Mouse (Mus musculus): ENCODE data around the gene Dpy19l3.

The Dpy19l3 gene

DNA sequence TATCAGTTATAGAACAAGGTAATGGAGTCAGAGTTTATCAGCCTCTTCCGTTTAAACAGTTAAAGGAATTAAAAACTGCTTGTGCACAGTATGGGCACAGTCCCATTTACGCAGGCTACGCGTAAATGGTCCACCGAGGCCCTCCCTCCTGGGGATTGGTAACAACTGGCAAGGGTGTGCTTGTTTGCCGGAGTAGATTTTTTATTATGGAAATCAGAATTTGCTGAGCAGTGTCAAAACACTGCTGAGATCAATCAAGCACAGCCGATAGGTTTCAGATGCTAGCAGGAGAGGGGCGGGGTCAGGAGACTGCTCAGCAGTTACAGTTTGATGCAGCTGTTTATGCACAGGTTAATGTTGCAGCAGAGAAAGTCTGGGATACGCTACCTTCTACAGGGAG is 66.0 kb downstream of the Dpy19l3 start:
- DNase-seq (ENCODE audit: low spot score): no peak

DNA sequence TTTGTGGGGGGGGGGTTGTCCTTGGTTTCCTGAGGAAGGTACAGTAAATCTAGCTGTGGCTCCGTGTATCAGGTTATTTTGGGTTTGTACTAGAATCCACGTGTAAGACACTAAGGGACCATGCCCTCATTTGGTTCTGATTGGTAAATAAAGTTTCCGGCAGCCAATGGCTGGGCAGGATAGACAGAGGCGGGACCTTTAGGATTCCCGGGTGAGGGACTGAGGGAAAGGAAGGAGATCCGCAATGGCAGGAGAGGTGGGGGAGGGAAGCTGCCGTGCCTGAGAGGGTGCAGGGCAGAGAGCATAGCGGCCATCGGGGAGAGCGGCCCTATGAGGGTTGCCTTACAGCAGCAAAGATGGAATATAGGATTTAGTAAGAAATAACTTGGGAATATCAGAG is 67.0 kb downstream of the Dpy19l3 start:
- DNase-seq (ENCODE audit: low spot score): peak; percentile 56

DNA sequence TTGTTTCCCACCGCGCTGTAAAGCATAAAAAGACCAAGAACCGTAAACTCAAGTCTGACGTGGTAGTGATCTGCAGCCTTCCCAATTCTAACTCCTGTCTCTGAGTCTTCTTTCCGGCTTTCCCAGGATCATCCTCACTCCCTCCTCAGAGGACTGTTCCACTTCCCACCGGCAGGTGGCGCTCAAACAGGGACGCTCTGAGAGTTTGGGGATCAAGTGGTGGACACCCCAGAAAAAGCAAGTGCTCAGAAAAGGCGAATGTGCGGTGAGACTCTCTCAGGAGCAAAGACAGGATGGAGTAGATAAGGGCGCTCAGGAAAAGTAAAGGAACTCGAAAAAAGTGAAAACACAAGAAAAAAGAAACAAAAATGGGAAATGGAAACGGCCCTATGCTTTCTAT is 67.5 kb downstream of the Dpy19l3 start:
- DNase-seq (ENCODE audit: low spot score): peak; percentile 81

DNA sequence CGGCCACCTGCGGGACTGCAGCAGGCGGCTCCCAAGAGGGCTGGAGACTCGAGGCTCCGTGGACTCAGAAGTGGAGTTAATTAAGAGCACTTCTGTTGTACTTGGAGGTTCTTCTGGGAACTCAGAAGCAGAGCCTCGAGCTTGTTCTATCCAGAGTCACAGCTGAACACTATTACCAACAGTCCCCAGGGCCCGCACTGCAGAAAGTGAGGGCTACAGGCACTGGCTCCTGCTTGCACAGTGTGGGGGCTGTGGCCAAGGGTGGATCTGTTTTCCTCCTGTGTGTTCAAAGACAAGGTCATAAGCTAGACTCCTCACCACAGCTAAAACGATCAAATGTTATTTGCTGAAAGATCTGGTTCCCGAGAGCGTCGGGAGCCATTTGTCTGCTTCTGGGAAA is 68.0 kb downstream of the Dpy19l3 start:
- no peak for DNase-seq (ENCODE audit: low spot score)

DNA sequence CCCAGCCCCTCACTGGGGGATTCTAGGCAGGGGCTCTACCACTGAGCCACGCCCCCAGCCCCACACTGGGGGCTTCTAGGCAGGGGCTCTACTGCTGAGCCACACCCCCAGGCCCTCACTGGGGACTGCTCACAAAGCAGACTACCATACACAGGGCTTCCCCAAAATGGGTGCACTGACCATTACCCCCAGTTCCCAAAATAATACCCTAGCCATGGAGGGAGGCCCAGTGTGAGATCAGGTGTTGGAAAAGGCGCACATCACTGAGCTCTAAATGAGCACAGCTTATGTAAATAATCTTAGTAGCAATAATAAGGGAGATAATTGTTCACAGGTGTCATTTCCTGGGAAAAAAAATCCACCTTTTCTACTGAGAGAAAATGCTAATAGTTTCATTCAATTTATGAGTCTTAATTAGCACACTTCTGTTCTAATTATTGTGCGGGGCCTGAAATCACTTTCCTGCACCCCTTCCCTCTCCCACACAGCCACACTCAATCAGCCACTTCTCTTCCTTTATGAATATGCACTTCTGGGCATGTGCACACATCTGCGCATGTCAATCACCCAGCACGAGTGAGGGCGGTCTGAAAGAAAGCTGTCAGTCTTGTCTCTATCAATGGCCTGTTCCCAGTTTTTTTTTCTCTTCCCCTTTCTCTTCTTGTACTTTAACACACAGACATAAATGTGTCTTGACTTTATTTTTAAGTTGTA is 70.7 kb downstream of the Dpy19l3 start:
- no peak for DNase-seq (ENCODE audit: low spot score)

DNA sequence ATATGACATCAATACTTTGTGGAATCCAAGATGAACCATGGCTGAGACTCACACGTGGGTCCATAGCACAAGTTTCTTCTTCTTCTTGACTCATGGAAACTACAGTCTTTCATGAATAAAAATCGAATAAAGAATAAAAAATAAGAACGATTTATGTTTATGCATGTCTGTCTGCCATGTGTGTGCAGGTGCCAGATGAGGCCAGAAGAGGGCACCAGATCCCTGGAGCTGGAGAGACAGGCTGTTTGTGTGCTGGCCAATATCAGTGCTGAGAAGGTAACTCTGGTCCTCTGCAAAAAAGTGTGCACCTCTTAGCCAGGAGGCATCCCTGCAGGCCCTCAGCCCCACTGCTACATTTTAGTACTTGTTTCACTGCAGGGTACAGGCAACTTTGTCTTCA is 72.7 kb downstream of the Dpy19l3 start:
- no peak for DNase-seq (ENCODE audit: low spot score)

DNA sequence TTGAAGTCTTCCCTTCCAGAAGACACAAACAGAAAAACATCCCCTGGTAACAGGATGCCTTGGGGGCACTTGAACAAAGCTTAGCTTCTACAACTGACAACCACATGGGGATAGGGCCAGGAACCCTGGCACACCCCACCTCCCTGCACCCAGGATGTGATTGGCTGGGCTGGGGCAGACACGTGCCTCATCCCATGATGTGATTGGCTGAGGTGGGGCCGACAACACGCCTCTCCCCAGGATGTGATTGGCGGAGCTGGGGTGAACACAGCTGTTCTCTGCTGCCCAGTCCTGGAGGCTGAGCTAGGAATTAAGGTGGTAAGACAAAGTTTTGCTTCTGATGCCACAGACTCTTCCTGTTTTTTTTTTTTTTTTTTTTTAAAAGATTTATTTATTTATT is 75.3 kb downstream of the Dpy19l3 start:
- DNase-seq (ENCODE audit: low spot score): no peak

DNA sequence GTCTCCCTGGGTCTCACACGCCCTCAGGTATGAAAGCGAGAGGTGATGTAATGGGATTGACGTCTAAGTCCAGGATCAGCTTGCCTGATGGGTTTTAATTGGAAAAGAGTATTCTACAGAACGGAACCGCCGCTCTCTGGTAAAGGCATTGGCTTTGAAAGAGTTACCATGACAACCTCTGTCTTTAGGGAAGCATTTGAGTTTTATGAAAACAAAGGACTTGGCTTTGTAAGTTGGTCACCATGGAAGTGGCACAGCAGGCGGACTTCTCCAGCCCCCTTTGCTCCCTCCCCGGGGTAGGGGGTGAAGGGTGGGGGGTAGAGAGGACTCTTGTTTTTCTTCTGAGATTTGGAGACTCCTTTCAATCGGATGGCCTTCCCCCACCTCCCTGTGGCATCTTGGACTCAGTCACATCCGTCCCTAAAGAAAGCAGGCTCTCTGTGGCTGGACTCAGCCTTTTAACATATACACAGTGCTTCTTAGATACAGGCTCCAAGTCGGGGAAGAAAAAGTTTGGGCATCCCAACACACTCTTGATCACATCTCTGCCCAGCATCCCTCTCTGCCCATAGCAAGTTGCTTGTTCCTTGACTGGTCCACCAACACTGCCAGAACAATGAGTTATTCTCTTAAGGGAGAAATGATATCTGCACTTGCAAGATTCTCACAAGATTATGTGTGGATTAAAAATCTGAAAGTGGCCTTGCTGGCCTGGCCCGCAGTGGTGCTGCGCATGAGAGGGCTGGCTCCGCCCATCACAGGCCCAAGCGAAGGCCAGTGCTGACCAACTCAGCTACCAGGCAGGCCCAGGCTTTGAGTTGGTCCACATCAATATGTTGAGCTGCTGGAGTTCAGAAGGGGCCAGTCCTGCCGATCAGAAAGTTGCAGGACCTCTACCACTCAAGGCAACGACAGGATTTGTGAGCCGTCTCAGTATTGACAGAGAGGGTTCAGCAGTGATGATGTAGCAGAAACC is 85.9 kb downstream of the Dpy19l3 start:
- peak; percentile 81 for DNase-seq (ENCODE audit: low spot score)

DNA sequence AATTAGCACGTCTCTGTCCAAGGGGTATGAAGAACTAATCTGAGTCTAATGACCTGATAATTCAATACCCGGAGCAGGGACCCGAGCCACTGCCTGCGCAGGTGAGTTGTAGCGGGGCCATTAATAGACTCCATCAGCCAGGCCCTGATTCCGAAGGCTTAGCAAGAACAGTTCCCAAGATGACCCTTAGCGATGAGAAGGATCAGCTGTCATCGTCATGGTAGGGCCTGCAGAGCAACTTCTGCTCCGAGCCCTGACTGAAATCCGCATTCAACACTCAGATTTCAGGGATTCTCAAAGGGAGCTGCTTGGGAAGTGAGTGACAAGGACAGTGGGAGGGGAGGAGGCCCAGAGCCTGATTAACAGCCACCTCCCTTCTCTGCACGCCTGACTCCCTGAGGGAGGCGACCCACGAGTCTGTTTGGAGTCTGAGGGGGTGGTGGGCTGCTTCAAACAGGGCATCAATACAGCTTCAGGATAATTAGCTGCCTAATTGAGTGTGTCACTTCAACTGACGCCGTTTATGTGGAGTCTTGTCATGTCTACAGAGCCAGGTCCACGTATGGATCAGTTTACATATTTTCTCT is 90.4 kb downstream of the Dpy19l3 start:
- DNase-seq (ENCODE audit: low spot score): peak; percentile 20

DNA sequence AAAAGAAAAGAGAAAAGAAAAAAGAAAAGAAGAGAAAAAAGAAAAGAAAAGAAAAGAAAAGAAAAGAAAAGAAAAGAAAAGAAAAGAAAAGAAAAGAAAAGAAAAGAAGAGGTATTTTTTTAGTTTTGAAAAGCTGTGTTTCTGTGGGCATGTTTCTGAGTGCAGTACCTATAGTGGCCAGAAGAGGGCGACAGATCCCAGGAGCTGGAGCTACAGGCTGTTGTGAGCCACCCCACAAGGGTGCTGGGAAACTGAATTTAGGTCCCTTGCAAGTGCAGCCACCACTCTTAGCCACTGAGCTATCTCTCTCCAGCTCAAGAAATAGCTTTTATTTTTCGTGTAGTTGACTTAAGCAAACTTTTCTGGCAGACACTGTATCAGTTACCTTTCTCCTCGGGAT is 95.1 kb downstream of the Dpy19l3 start:
- no peak for DNase-seq (ENCODE audit: low spot score)

DNA sequence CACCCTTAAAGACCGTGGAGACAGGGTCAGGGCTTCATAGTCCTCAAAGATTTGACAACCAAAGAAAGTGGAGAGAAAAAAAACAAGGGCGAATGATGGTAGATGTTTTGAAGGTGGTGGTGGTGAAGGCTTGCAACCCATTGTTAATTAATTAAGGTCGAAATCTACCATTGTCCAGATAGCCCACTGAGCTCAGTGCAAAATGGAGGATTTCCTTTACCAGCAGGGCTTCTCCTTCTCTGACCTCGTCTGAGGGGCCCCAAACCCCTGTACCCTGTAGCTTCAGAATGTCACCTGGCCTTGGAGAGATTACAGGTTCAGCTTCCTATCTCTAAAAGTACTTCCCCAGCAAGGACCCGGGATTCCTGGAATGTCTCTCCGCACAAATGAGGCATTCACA is 96.4 kb downstream of the Dpy19l3 start:
- DNase-seq (ENCODE audit: low spot score): no peak

DNA sequence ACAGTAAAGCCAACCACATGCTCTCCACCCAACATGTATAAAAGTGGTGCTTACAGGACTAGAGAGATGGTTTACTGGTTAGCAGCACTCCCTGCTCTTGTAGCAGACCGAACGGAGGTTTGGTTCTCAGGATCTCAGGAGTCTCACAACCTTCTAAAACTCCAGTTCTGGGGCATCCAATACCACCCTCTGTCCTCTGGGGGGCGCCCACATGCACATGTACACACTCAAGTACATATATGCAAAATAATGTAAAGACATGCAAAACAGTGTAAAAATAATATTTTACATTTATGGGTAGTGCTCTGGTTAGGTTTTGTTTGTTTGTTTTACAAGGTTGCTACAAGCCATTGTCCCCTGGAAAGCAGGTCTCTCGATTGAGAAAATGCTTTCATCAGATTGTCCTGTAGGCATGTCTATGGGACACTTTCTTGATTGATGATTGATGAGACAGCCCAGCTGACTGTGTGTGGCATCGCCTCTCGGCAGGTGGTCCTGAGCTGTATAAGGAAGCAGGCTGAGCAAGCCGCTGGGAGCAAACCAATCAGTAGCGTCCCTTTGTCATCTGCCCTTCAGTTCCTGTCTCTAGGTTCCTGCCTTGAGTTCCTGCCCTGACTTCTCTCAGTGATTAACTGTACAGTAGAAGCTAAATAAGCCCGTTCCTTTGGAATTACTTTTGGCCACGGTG is 102.5 kb downstream of the Dpy19l3 start:
- no peak for DNase-seq (ENCODE audit: low spot score)

DNA sequence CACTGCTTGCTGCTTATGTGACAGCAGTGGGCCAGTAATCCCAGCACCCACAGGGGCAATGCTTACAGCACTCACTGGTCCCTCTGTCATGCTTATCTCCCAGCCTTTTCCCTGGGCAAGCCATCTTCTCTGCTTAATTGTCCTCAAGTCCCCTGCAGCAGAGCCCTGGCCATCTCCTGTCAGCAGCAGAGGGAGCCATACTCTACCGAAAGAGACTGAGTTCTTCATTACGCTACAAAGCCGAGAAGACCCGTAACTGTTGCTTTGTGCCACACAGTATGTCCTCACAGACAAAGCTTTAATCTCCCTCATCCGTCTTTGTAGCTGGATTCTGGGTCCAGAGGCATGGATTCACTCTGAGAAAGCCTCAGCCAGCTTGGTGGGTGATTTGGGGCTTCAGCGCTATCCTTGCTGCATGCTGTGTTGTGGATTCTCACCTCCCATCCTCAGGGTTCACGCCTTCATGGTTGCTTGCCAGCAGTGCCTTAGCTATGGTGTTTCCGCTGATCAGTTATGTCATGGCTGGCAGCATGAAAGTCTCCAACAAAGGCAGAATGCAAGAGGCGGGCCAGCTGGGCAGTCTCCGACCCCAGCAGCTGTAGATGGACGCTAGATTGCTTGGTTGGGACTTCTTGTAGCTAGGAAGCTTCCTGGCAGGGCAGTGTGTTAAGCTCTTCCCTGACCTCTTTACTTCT is 103.4 kb downstream of the Dpy19l3 start:
- no peak for DNase-seq (ENCODE audit: low spot score)

DNA sequence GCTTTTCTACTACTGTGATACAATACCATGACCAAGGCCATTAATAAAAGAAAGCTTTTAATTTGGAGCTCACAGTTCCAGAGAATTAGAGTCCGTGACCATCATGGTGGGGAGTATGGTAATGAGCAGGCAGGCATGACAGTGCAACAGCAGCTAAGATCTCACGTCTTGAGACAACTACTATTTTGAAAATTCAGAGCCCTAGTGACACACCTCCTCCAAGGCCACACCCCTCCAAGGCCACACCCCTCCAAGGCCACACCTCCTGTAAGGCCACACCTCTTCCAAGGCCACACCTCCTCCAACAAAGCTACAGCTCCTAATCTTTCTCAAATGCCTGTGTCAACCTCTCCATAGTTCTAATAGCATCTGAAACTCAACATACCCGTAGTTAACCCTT is 105.2 kb downstream of the Dpy19l3 start:
- peak; percentile 34 for DNase-seq (ENCODE audit: low spot score)

DNA sequence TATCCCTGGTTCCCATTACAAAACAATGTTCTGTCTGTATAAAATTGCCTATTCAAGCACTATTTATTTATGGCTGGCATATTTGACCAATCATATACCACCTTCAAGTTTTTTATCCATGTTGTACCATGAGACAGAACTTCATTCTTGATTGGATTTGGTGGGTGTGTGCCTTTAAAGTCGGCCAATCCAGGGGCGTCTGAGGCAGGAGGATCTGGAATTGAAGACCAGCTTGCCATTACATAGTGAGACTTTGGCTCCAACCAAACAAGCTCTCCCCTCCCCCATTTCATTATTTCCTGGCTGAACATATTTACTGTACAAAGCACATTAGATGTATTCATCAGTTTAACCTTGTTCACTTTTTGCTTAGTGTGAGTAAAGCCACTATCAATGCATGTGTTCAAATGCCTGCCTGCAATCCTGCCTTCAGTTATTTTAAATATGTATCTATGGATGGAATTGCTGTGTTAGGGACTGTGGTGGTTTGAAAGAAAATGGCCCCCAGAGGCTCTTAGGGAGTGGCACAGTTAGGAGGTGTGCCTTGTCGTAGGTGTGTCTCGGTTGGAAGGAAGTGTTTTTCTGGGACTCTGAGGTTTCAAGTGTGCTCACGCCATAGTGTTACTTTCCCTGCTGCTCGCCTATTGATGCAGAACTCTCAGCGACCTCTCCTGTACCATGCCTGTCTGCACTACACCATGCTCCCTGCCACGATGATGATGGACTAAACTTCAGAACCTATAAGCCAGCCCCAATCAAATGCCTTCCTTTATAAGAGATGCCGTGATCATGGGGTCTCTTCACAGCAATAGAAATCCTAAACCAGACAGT is 105.8 kb downstream of the Dpy19l3 start:
- no peak for DNase-seq (ENCODE audit: low spot score)

DNA sequence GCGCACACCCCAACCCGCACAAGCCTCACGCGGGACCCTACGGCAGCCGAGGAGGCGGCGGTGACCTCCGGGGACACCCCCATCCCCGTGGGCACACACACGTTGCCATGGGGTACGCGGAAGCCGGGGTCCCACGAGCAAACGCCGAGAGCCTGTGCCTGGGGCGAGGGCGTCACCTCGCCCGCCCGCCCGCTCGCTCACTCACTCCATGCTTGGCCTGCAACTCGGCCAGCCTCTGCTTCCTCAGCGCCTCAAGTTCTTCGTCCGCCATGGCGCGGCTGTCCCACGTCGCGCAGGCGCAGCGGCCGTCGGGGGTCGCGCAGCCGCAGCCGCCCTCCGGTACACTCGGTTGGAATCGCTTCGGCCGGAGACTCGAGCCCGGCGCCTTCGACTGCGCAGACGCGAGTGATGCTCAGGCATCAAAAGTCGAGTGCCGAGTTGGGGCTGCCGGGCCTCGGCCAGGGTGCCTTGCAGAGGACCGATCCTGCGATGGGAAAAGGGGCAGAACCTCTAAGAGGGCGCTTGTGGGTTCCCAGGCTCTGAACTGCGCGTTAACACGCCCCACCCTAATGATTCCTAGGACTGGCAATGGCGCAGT is 107.1 kb downstream of the Dpy19l3 start, which contains the start of gene Pdcd5:
Gene Pdcd5 (minus strand): TSS at position 421 of the 598 bp plus-strand sequence.
- DNase-seq (ENCODE audit: low spot score): peak; percentile 97

DNA sequence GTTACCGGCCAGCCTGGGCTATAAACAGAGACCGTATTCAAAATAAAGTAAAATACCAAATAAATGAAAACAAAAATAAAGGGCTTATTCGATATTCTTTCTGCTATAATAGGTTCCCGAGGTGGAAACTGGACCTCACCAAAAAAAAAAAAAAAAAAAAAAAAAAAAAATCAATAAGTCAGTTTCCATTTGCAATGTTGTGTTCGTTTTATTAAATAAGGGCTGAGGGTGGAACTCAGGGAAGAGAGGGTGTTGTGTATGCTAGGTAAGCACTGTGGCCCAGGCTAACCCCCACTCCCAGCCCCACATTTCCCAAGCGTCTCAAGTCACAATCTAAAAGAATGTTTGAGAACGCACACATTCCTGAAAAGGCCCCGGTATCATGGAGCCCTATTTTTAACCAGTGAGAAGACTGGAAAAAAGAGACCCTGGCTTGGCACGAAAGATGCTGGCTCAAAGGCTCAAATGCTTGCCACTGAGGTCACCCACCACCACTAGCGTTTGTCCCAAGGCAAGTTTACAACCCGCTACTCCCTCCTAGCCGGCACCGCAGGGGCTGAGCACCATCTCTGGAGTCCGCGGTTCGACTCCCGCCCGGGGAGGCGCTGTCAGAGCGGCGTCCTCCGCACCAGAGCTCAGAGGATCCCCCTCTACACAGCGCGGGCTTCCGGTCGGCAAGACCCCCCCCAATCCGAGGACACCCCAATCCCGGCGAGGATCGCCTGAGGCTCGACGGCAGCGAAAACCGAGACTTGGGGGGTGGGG is 107.8 kb downstream of the Dpy19l3 start:
- peak; percentile 54 for DNase-seq (ENCODE audit: low spot score)

DNA sequence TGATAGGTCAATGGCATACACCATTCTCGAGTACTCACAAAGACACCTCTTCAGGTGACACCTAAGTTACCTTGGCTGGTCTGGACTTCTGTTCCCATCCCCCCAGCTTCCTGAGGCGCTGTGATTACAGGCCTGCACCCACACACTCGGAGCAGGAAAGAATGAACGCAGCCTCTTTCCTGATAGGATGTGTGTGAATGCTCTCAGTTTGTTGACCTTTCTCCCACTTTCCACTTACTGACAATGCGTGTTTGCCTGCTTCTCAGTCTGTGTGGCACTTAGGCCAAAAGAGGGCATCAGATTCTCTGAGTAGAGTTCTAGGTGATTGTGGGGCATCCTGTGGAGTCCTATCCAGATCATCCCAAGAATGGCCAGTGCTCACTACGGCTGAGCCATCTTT is 114.2 kb downstream of the Dpy19l3 start:
- DNase-seq (ENCODE audit: low spot score): no peak

DNA sequence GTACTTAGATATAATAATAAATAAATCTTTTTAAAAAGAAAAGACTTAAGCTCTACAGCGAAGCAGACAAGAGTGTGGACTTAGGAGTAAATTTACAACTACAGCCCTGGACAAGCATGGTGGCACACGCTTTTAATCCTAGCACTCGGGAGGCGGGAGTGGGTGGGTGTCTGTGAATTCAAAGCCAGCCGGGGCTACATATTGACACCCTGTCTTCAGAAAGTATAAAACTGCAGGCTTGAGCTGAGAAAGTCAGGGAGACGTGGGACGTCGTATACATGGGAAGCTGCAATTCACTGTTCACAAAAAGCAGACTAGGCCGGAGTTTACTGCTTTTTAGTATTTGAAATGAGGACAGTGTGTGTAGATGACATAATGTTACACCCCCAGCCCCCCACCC is 117.4 kb downstream of the Dpy19l3 start:
- DNase-seq (ENCODE audit: low spot score): no peak
